Mouse (Mus musculus): ENCODE results near the gene Fbxw9. TPM values are rescaled to one million over a fixed set of nuclear protein-coding genes. Genes with fewer than 3 reads are reported as not detected.
"Not testable (repeated sequence)": the region's sequence is repeated elsewhere in the genome, so short reads cannot be mapped to it uniquely, and the experiment has no call there.

The Fbxw9 gene
- polyA plus RNA-seq, 1 experiment from 2014 or later, result 40.7 TPM

DNA sequence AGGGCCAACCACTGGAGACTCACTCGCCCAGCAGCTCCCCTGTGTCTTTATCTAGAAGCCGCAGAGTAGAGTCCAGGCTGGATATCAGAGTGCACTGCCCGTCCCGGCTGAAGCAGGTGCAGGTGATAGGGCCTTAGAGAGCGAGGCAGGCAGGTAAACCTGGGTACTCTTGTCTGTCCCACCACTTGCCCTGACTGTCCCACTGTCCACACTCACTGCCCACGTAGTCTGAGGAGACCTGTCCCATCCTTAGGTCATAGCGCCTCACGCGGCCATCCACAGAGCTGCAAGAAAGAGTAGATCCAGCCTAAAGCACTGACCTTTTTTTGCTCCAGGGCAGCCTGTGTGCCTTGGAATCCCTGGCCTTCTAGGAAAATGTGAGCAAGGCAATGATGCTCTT, 16.1 kb downstream of the Fbxw9 start:
- H3K9me3 ChIP-seq, result no peaks in the 10 kb centered on the region
- no peaks in the 10 kb centered on the region for H3K27me3 ChIP-seq
- H3K4me2 ChIP-seq (replicated peaks), result no peak overlapping the region
- H3K36me3 ChIP-seq, result peaks cover 54% of the 10 kb centered on the region
- H3K4me1 ChIP-seq, result peaks cover 24% of the 10 kb centered on the region
- no peak for ATAC-seq (ENCODE audit: low FRiP score, low read depth)
- WGBS, result 84% methylated on average over 9 of the region's 9 CpGs
- no peak overlapping the region for H3K27ac ChIP-seq (replicated peaks)
- no peak overlapping the region for H3K4me3 ChIP-seq
- no peak overlapping the region for H3K9ac ChIP-seq (replicated peaks)

DNA sequence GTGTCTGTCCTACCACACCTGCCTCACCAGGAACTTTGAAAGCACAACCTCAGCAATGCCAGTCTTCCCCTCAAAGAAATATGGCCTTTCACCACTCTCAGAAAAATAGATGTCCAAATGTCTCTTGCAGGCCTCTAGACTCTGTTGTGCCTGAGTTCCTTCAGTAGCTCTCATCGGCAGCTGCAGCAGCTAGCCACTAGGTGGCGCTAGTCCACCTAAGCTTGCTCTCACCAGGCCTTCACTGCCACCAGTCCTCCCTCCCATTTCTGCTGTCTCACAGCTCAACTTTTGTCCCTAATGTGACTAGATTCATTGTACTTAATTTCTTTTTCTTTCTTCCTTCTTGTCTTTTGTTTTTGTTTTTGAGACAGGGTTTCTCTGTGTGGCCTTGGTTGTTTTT, 17.1 kb downstream of the Fbxw9 start:
- ATAC-seq (ENCODE audit: low FRiP score, low read depth), result peak; percentile 28; the same call in 1 of the 2 replicates
- 0% methylated on average over 2 of the region's 2 CpGs for WGBS

DNA sequence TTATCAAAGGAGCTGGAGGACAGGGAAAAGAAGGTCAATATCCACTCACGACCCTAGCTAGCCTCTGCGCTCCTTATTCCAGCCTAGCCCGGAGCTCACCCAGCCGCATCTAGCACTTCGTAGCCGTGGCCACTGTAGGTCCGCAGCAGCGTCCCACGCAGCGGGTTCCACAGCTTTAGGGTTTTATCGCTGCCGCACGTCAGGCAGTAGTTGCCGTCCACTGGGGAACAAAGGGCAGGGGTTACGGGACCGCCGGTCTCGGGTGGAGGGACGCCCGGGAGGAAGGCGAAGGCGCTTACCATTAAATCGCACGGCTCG, 20.3 kb downstream of the Fbxw9 start:
- H3K27me3 ChIP-seq, result peaks cover 7% of the 10 kb centered on the region; the same call in 1 of the 2 replicates
- H3K4me3 ChIP-seq, result peak overlapping the region; percentile 83
- WGBS, result 0% methylated on average over 25 of the region's 25 CpGs
- no peak for ATAC-seq (ENCODE audit: low FRiP score, low read depth)
- no peaks in the 10 kb centered on the region for H3K9me3 ChIP-seq
- peak overlapping the region; percentile 85 for H3K9ac ChIP-seq (replicated peaks)
- peak overlapping the region; percentile 96 for H3K4me2 ChIP-seq (replicated peaks)
- H3K36me3 ChIP-seq, result peaks cover 34% of the 10 kb centered on the region
- peaks cover 34% of the 10 kb centered on the region for H3K4me1 ChIP-seq
- H3K27ac ChIP-seq (replicated peaks), result no peak overlapping the region; the same call in 1 of the 2 replicates

More for the DNA sequence above, 17.1 kb downstream of the Fbxw9 start:
- H3K9ac ChIP-seq (replicated peaks), result no peak overlapping the region
- H3K36me3 ChIP-seq, result peaks cover 54% of the 10 kb centered on the region
- no peak overlapping the region for H3K4me2 ChIP-seq (replicated peaks)
- no peaks in the 10 kb centered on the region for H3K27me3 ChIP-seq
- no peaks in the 10 kb centered on the region for H3K9me3 ChIP-seq
- no peak overlapping the region for H3K4me3 ChIP-seq
- no peak overlapping the region for H3K27ac ChIP-seq (replicated peaks)
- H3K4me1 ChIP-seq, result peaks cover 31% of the 10 kb centered on the region

DNA sequence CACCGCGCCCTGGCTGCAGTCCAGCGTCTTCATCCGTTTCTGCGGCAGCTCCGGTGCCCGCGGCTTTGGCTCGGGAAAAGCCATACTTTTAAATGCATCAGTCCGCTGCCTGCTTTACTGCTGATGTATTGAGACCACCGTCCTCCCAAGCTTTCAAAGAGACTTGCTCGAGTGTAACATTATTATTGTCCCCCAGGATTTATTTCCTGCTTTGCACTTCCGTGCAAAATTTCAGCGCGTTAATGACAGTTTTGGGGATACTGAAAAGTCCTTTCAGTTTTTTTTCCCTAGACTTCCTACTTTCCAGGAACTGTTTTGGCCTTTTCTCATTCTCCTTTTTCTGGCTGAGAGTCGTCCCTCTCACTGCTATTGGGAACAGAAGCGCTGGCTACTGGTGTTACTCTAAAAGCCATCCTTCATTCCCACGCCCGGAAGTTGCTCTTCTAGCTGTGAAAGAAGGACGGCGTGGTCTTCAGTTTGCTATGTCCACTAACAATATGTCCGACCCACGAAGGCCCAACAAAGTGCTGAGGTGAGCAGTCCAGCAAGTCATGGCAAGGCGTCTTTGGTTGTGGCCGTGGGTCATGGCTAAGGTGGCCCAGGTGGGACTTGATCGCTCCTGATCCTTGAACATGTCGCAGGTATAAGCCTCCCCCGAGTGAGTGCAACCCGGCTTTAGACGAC, 20.8 kb downstream of the Fbxw9 start, which contains the start of gene Wdr83os:
Gene Wdr83os (plus strand): TSS at position 209 of the 684 bp plus-strand sequence.
- peaks cover 34% of the 10 kb centered on the region for H3K4me1 ChIP-seq
- peak within 1 kb of the TSS; percentile 83 for H3K4me3 ChIP-seq
- peak; percentile 31; the same call in 1 of the 2 replicates for ATAC-seq (ENCODE audit: low FRiP score, low read depth)
- H3K27ac ChIP-seq (replicated peaks), result no peak within 1 kb of the TSS; the same call in 1 of the 2 replicates
- peak within 1 kb of the TSS; percentile 96 for H3K4me2 ChIP-seq (replicated peaks)
- H3K9ac ChIP-seq (replicated peaks), result peak within 1 kb of the TSS; percentile 85
- under 1% methylated on average over 30 of the region's 30 CpGs for WGBS
- peaks cover 7% of the 10 kb centered on the region; the same call in 1 of the 2 replicates for H3K27me3 ChIP-seq
- no peaks in the 10 kb centered on the region for H3K9me3 ChIP-seq
- peaks cover 32% of the 10 kb centered on the region for H3K36me3 ChIP-seq

DNA sequence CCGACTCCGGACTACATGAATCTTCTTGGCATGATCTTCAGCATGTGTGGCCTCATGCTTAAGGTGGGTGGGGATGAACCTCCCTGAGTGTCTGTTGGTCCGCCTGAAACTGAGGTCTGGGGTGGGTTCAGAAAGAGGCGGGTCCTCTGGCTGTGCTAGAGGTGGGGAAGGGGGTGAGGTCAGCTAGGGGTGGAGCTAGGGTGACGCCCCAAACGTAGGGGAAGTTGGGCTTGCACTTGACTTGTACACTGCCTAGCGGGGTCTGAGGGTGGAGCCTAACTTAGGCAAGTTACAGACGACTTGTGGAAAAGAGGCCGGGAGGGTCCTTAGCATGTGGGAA, 21.3 kb downstream of the Fbxw9 start, which contains the start of gene Wdr83:
Gene Wdr83 (minus strand): TSS at position 91 of the 340 bp plus-strand sequence.
- Histone ChIP-seq H3K4me2 (replicated peaks) (peak within 1 kb of the TSS; percentile 96), H3K4me3 (peak within 1 kb of the TSS; percentile 83), H3K9me3 (no peaks in the 10 kb centered on the region), H3K4me1 (peaks cover 34% of the 10 kb centered on the region), H3K36me3 (peaks cover 27% of the 10 kb centered on the region), H3K9ac (replicated peaks) (peak within 1 kb of the TSS; percentile 85), H3K27ac (replicated peaks) (no peak within 1 kb of the TSS; the same call in 1 of the 2 replicates), H3K27me3 (peaks cover 7% of the 10 kb centered on the region; the same call in 1 of the 2 replicates)
- WGBS, result 5% methylated on average over 9 of the region's 9 CpGs
- peak; percentile 32; the same call in 1 of the 2 replicates for ATAC-seq (ENCODE audit: low FRiP score, low read depth)

DNA sequence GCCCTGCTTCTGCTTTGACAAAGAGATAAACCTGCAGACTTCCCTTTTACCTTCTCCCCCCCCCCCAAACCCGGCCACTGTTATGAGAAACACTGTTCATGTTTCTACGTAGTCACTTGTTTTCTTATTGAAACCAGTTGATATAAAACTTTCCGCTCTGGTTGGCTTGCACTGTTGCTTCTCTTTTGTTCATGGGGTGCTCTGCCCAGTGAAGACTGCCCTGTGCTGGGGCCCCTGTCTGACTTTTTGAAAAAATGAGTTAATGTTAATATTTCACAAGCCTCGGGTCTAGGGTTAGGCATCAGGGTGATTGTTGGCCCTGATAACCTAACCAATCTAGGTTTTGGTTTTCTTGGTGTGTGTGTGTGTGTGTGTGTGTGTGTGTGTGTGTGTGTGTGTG, 22.3 kb downstream of the Fbxw9 start:
- H3K4me1 ChIP-seq, result peaks cover 33% of the 10 kb centered on the region
- H3K27me3 ChIP-seq; ATAC-seq (ENCODE audit: low FRiP score, low read depth); H3K9ac ChIP-seq (replicated peaks); H3K27ac ChIP-seq (replicated peaks); H3K4me2 ChIP-seq (replicated peaks); H3K9me3 ChIP-seq; H3K4me3 ChIP-seq: not testable (repeated sequence)
- WGBS, result 88% methylated on average over 4 of the region's 4 CpGs
- peaks cover 29% of the 10 kb centered on the region for H3K36me3 ChIP-seq

DNA sequence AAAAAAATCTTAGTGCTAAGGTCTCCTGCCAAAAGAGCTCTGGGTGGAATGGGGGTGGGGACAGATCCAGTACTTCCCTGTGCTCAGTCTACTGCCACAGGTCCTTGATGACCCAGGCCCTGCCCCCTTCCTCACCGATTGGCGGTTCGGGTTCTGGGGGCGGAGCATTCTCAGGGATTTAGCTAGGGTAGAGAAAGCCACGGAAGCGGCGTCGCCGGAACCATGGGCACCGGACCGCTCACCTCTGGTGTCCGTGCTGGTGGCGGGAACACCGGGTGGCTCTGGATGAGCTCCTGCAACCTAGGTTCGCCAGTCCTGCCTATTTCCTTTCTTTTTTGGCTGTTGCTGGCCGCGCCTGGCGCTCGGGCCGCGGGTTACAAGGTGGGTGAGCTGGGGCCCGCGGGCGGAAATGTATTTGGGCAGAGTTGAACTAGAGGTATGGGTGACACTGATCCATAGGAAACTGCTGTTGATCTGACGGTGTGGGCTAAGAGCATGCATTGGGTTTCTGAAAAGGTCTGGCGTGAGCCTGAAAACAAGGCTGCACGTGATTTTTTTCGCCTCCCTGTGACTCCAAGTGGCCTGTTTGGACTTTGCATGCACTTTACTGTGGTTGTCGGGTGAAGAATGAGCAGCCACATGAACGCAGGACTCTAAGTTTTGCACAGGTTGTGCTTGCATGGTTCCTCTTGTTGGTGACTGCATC, 23.4 kb downstream of the Fbxw9 start, which contains the start of gene Man2b1:
Gene Man2b1 (plus strand): TSS at position 163 of the 706 bp plus-strand sequence.
- WGBS, result 1% methylated on average over 30 of the region's 30 CpGs
- Histone ChIP-seq H3K36me3 (peaks cover 28% of the 10 kb centered on the region), H3K4me3 (peak within 1 kb of the TSS; percentile 64), H3K4me1 (peaks cover 31% of the 10 kb centered on the region), H3K4me2 (replicated peaks) (peak within 1 kb of the TSS; percentile 92), H3K9ac (replicated peaks) (peak within 1 kb of the TSS; percentile 72), H3K27me3 (peaks cover 7% of the 10 kb centered on the region; the same call in 1 of the 2 replicates), H3K9me3 (no peaks in the 10 kb centered on the region), H3K27ac (replicated peaks) (no peak within 1 kb of the TSS)
- peak; percentile 78 for ATAC-seq (ENCODE audit: low FRiP score, low read depth)

DNA sequence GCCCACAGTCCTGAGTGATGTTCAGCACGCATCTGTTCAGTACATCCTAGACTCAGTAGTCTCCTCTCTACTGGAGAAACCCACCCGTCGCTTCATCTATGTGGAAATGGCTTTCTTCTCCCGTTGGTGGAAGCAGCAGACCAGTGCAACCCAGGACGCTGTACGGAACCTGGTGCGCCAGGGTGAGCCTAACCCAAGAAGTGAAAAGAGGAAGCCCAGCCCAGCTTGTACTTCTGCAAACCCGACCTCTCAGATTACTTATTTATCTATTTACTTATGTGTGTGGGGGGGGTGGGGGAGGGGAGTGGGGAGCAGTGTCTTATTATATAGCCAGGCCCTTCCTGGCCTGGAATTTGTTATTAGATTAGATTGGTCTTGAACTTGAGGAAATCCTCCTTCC, 24.8 kb downstream of the Fbxw9 start:
- WGBS, result 89% methylated on average over 8 of the region's 8 CpGs
- H3K9ac ChIP-seq (replicated peaks), result no peak overlapping the region
- H3K4me3 ChIP-seq, result no peak overlapping the region
- peaks cover 30% of the 10 kb centered on the region for H3K36me3 ChIP-seq
- peaks cover 7% of the 10 kb centered on the region; the same call in 1 of the 2 replicates for H3K27me3 ChIP-seq
- no peaks in the 10 kb centered on the region for H3K9me3 ChIP-seq
- H3K27ac ChIP-seq (replicated peaks), result no peak overlapping the region
- no peak for ATAC-seq (ENCODE audit: low FRiP score, low read depth)
- H3K4me1 ChIP-seq, result peaks cover 27% of the 10 kb centered on the region
- no peak overlapping the region for H3K4me2 ChIP-seq (replicated peaks)

DNA sequence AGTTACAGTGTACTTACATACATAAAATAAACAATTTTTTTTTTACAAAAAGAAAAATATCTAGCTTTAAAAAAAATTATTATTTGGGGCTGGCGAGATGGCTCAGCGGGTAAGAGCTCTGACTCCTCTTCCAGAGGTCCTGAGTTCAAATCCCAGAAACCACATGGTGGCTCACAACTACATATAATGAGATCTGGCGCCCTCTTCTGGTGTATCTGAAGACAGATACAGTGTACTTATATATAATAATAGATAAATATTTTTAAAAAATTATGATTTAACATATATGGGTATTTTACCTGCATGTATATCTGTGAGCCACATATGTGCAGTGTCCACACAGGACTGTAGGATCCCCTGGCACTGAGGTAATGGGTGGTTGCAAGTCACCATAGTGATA, 26.4 kb downstream of the Fbxw9 start:
- Histone ChIP-seq H3K27ac (replicated peaks) (no peak overlapping the region), H3K9ac (replicated peaks) (no peak overlapping the region), H3K4me1 (peaks cover 21% of the 10 kb centered on the region), H3K9me3 (no peaks in the 10 kb centered on the region), H3K4me2 (replicated peaks) (no peak overlapping the region), H3K4me3 (no peak overlapping the region), H3K27me3 (peaks cover 7% of the 10 kb centered on the region; the same call in 1 of the 2 replicates), H3K36me3 (peaks cover 35% of the 10 kb centered on the region)
- ATAC-seq (ENCODE audit: low FRiP score, low read depth), result no peak
- WGBS, result 75% methylated on average over 3 of the region's 3 CpGs

DNA sequence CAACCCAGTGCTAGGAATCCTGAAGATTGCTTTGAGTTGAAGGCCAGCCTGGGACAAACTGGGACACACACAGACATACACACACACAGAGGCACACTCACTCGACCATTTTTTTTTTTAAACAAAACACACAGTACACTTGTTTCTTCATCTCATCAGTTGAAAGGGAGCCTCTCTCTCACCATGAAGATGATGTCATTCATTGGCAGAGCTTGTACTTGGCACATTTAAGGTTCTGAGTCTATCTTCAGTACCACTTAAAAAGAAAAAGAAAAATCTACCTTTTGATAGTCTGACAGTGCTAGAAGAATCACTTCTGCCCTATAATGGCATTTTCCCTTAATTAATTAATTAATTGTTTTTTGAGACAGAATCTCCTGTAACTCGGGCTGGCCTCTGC, 28.9 kb downstream of the Fbxw9 start:
- ATAC-seq (ENCODE audit: low FRiP score, low read depth), result no peak
- Histone ChIP-seq H3K4me2 (replicated peaks) (no peak overlapping the region), H3K9ac (replicated peaks) (no peak overlapping the region), H3K4me1 (peaks cover 3% of the 10 kb centered on the region), H3K27me3 (peaks cover 5% of the 10 kb centered on the region; the same call in 1 of the 2 replicates), H3K4me3 (no peak overlapping the region), H3K36me3 (peaks cover 51% of the 10 kb centered on the region), H3K9me3 (no peaks in the 10 kb centered on the region), H3K27ac (replicated peaks) (no peak overlapping the region)
- WGBS, result 87% methylated on average over 2 of the region's 2 CpGs

DNA sequence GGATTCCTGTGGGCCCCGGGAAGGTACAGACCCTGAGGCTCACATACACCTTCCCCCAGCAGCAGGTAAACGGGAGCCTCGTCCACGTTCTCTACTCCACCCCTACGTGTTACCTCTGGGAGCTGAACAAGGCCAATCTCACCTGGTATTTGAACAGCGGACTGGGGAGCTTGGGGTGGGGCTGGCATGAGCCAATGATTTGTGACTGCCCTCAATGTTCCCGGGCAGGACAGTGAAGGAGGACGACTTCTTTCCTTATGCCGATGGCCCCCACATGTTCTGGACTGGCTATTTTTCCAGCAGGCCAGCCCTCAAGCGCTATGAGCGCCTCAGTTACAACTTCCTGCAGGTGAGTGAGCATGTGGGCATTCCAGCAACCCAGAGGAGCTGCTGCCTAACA, 31.0 kb downstream of the Fbxw9 start:
- Histone ChIP-seq H3K27ac (replicated peaks) (no peak overlapping the region), H3K4me1 (no peaks in the 10 kb centered on the region), H3K36me3 (peaks cover 66% of the 10 kb centered on the region), H3K9ac (replicated peaks) (no peak overlapping the region), H3K9me3 (no peaks in the 10 kb centered on the region), H3K27me3 (no peaks in the 10 kb centered on the region), H3K4me2 (replicated peaks) (no peak overlapping the region), H3K4me3 (no peak overlapping the region)
- 91% methylated on average over 11 of the region's 11 CpGs for WGBS
- ATAC-seq (ENCODE audit: low FRiP score, low read depth), result no peak

DNA sequence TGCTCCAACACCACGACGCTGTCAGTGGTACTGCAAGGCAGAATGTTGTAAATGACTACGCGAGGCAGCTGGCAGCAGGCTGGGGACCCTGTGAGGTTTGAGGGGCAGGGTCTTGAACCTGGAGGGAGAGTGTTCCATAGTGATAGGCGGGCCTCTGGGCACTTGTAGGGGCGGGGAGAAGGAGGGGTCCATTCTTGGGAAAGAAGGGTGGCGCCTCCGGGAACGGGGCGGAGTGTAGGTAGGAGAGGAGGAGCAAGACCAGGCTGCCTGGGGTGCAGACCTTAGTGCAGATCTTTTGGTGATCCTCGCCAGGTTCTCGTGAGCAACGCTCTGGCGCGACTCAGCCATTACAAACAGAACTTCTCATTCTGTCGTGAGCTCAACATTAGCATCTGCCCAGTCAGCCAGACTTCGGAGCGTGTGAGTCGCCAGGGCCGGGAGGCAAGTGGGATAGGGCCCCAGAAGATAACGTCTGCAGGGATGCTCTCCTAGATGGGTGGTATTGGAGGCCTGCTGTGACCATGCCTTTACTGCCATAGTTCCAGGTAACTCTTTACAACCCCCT, 31.8 kb downstream of the Fbxw9 start:
- Histone ChIP-seq H3K4me3 (no peak overlapping the region), H3K27ac (replicated peaks) (no peak overlapping the region), H3K9ac (replicated peaks) (no peak overlapping the region), H3K4me2 (replicated peaks) (no peak overlapping the region), H3K9me3 (no peaks in the 10 kb centered on the region), H3K36me3 (peaks cover 72% of the 10 kb centered on the region), H3K4me1 (no peaks in the 10 kb centered on the region), H3K27me3 (no peaks in the 10 kb centered on the region)
- no peak for ATAC-seq (ENCODE audit: low FRiP score, low read depth)
- WGBS, result 35% methylated on average over 21 of the region's 21 CpGs
